Mouse (Mus musculus): ENCODE results near the gene Dnah7a. TPM values are rescaled to one million over a fixed set of nuclear protein-coding genes. Genes with fewer than 3 reads are reported as not detected.
"Not testable (repeated sequence)": the region's sequence is repeated elsewhere in the genome, so short reads cannot be mapped to it uniquely, and the experiment has no call there.

Dnah7a gene
- polyA plus RNA-seq, 1 experiment from 2014 or later = not detected

DNA sequence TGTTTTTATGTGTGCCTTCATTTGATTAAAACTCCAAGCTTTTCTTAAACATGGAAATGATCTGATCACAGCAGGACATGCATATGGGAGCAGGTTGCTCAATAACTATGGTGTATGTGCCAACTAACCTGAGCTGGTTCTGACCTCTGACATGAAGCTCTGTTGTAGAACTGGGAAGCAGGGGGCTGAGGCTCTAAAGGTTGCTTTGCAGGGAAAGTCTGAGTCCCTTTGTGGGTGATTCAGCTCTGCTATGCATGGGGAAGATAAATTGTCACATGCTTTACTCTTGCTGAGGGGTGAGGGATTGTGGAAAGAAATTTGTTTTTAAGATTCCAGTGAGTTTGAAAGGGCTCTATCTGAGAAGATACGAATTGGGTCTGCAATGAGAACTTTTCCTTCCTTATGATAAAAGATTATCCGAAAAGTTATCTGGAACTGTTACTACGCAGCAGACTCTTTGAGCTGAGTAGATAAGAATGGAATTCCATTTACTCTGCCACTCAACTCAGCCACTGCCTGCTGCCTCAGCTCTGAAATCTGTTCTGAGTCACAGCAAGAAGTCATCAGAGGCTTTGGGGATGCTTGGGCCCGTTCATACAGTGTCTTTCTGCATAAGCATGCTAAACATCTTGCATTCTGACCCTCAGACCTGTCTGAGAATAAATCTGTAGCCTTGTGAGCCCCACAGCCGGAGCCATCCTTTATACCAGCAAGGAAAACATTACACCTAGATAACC, 22.1 kb upstream of the Dnah7a start:
- Histone ChIP-seq H3K4me3 (replicated peaks) (no peak overlapping the region), H3K9me3 (replicated peaks) (no peaks in the 10 kb centered on the region), H3K36me3 (no peaks in the 10 kb centered on the region), H3K4me1 (replicated peaks) (0 out of 2 replicates have a peak, but pooled peaks cover 3% of the 10 kb centered on the region), H3K9ac (no peak overlapping the region), H3K4me2 (no peak overlapping the region), H3K27ac (no peak overlapping the region), H3K27me3 (no peaks in the 10 kb centered on the region)
- WGBS (ENCODE audit: insufficient replicate concordance) = 33% methylated on average over 5 of the region's 5 CpGs
- no peak for ATAC-seq (ENCODE audit: low read depth)
- no peak for DNase-seq

DNA sequence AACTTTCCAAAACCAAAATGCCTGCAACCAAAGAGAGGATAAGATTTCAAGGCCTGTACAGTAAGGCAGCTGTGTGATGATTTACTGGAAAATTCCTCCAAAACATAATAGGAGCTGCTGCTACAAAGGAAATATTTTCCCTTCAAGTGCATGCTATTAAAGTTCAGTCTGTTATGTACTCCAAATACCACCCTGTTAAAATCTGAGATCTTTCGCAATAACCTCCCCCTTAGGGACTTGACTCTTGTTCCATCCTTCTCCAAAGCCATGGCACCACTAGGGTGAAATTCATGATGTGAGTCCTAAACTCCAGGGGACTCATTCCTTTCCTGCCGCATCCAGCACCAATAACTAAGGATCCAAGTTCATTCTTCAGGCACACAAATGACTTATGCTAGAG, 20.3 kb upstream of the Dnah7a start:
- Histone ChIP-seq H3K36me3 (no peaks in the 10 kb centered on the region), H3K4me3 (replicated peaks) (no peak overlapping the region), H3K9me3 (replicated peaks) (no peaks in the 10 kb centered on the region), H3K4me2 (no peak overlapping the region), H3K9ac (no peak overlapping the region), H3K27ac (no peak overlapping the region), H3K4me1 (replicated peaks) (0 out of 2 replicates have a peak, but pooled peaks cover 3% of the 10 kb centered on the region), H3K27me3 (no peaks in the 10 kb centered on the region)
- WGBS (ENCODE audit: insufficient replicate concordance) = 75% methylated on average over 2 of the region's 2 CpGs
- ATAC-seq (ENCODE audit: low read depth) (no peak), DNase-seq (no peak)

DNA sequence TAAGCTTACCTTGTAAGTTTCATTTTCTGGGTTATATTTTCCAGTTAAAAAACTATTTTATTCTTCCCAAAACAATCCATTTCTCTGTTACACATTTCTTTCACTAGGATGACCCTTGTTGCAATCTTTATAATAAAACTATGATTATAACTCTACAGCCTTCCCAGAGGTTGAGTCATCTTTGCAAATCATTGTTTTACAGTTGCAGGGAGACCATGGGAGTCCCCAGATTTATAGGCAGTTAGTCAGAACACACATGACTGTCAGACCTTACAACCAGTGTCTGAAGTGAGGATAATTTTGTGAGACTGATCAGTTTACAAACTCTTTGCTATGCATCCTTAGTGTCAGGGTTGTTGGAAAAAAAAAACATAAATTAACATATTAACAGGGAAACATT, 14.8 kb upstream of the Dnah7a start:
- no peak for ATAC-seq (ENCODE audit: low read depth)
- DNase-seq = no peak
- H3K4me2 ChIP-seq = no peak overlapping the region

DNA sequence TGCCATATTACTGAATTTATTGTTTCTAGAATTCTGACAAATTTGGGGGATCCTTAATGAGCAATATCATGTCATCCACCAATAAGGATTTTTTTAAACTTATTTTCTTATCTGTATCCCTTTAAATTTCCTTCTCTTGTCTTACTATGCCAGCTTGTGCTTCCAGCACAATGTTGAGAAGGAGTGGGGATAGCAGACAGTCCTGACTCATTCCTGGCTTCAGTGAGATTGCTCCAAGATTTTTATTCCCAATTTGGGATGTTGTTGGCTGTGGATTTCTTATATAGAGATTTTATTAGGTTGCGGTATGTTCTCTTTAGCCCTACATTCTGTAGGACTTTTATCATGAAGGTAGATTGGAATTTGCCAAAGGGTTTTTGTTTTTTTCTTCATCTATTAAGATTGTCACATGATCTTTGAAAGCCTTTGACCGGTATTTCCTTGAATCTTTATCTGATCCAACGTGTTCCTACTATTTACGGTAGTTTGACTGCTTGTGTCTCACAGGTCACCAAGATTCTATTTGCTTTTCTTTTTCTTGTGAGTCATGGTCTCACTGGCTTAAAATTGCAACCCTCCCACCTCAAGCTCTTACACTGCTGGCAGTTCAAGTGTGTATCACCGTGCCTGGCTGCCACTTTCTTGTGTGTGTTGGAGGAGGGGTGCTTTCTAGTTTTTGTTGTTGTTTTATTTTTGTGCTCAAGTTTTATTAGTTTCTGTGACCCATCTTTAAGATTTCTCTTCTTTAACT, 14.2 kb upstream of the Dnah7a start:
- Histone ChIP-seq H3K27ac (no peak overlapping the region), H3K4me3 (replicated peaks) (no peak overlapping the region), H3K36me3 (no peaks in the 10 kb centered on the region), H3K9ac (no peak overlapping the region), H3K4me1 (replicated peaks) (no peaks in the 10 kb centered on the region), H3K27me3 (no peaks in the 10 kb centered on the region), H3K4me2 (no peak overlapping the region), H3K9me3 (replicated peaks) (no peaks in the 10 kb centered on the region)
- no peak for ATAC-seq (ENCODE audit: low read depth)
- DNase-seq = no peak
- WGBS (ENCODE audit: insufficient replicate concordance) = 63% methylated on average over 5 of the region's 5 CpGs

More for the DNA sequence above, 14.8 kb upstream of the Dnah7a start:
- Histone ChIP-seq H3K4me3 (replicated peaks) (no peak overlapping the region), H3K9me3 (replicated peaks) (no peaks in the 10 kb centered on the region), H3K4me1 (replicated peaks) (no peaks in the 10 kb centered on the region), H3K9ac (no peak overlapping the region), H3K36me3 (no peaks in the 10 kb centered on the region), H3K27ac (no peak overlapping the region), H3K27me3 (no peaks in the 10 kb centered on the region)

DNA sequence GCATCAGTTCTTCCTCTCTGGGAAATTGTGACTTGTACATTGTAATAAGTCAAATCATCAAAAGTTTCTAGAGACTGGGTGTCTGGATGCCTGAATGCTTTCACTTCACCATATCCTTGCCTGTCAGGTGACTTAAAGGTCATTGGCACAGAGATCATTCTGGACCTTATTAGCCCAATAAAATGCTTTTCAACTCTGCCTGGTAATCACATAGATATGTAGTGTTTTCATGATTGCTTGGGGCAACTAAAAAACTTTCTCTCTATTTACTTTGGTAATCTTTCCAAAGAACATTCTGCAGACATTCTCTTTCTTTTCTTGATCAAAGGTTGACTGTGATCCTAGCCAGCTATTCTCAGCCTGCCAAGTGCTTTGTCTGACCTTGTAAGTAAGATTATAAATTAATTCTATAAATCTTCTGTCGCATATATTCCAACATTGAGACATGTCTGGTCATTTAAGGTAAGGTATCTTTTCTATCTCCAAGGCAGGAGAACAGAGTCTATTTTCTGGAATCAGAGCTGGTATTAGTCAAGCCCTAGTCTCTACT, 9.5 kb upstream of the Dnah7a start:
- Histone ChIP-seq H3K27ac (no peak overlapping the region), H3K4me3 (replicated peaks) (no peak overlapping the region), H3K4me1 (replicated peaks) (no peaks in the 10 kb centered on the region), H3K9me3 (replicated peaks) (no peaks in the 10 kb centered on the region), H3K27me3 (no peaks in the 10 kb centered on the region), H3K4me2 (no peak overlapping the region), H3K9ac (no peak overlapping the region), H3K36me3 (no peaks in the 10 kb centered on the region)
- ATAC-seq (ENCODE audit: low read depth) (no peak), DNase-seq (no peak)
- 61% methylated on average over 1 of the region's 1 CpGs for WGBS (ENCODE audit: insufficient replicate concordance)

DNA sequence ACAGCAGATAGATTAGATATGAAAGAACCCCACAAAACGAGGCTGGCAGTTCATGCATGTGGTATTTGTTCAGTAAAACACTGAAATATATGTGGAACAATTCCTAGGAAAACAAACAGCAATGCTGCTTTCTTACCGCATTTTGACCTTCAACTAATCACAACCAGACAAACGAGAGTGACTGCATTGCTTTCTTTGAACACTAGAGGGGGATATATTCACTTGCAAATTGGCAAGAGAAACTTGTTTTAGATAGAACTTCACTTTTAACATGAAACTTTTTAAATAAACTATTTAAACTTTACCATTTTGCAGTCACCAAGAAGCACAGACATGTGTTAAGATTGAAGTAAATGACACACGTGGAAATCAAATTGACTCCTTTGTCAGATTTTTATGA, 8.9 kb upstream of the Dnah7a start:
- H3K27me3 ChIP-seq = no peaks in the 10 kb centered on the region
- ATAC-seq (ENCODE audit: low read depth) = no peak
- H3K27ac ChIP-seq = no peak overlapping the region
- no peaks in the 10 kb centered on the region for H3K4me1 ChIP-seq (replicated peaks)
- no peaks in the 10 kb centered on the region for H3K9me3 ChIP-seq (replicated peaks)
- no peak overlapping the region for H3K4me2 ChIP-seq
- H3K9ac ChIP-seq = no peak overlapping the region
- no peak overlapping the region for H3K4me3 ChIP-seq (replicated peaks)
- no peak for DNase-seq
- H3K36me3 ChIP-seq = no peaks in the 10 kb centered on the region
- 6% methylated on average over 4 of the region's 4 CpGs for WGBS (ENCODE audit: insufficient replicate concordance)

DNA sequence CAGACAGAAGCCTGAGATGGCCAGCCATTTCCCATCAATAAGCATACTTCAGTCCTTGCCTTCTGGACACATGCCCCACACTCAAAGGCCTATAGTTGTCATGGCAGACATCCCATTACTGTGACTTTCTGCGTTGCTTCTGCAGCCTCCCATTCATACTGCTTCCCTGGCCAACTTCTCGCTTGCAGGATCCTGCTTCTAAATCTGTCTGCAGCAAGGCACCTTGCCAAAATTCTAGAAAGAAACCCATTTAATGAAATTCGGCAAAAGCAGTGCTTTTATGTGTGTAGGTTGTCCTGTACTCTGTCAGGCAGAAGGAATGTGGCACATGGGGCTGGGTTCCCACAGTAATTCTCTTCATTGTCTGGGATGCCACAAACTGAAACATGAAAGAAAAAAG, 6.8 kb upstream of the Dnah7a start:
- H3K27ac ChIP-seq; H3K9ac ChIP-seq; H3K4me1 ChIP-seq (replicated peaks); H3K9me3 ChIP-seq (replicated peaks); H3K27me3 ChIP-seq; ATAC-seq (ENCODE audit: low read depth); H3K4me3 ChIP-seq (replicated peaks); DNase-seq; H3K4me2 ChIP-seq; H3K36me3 ChIP-seq: not testable (repeated sequence)
- WGBS (ENCODE audit: insufficient replicate concordance) = 64% methylated on average over 3 of the region's 3 CpGs

DNA sequence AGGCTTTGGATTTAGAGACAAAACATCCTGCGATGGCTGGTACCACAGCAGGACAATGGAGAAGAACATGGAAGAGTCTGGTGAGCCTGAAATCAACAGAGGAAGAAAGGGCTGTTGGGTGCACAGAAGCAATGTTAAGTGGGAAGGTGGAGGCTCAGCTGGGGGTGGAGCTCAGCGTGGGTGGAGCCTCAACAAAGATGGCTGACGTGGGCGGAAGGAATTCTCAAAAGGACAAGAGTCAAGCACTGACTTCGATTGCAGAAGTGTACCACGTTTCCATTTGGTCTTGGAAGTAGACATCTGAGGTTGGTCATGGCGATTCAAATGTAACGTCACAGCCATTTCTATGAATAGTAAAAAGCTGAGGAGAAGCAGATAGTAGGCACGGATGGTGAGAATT, 4.5 kb upstream of the Dnah7a start:
- H3K9me3 ChIP-seq (replicated peaks) = no peaks in the 10 kb centered on the region
- no peak overlapping the region for H3K4me3 ChIP-seq (replicated peaks)
- no peak overlapping the region for H3K9ac ChIP-seq
- no peaks in the 10 kb centered on the region for H3K27me3 ChIP-seq
- no peak overlapping the region for H3K4me2 ChIP-seq
- no peak overlapping the region for H3K27ac ChIP-seq
- no peak for DNase-seq
- no peaks in the 10 kb centered on the region for H3K36me3 ChIP-seq
- WGBS (ENCODE audit: insufficient replicate concordance) = 73% methylated on average over 9 of the region's 9 CpGs
- 0 out of 2 replicates have a peak, but pooled peaks cover 2% of the 10 kb centered on the region for H3K4me1 ChIP-seq (replicated peaks)
- no peak for ATAC-seq (ENCODE audit: low read depth)

DNA sequence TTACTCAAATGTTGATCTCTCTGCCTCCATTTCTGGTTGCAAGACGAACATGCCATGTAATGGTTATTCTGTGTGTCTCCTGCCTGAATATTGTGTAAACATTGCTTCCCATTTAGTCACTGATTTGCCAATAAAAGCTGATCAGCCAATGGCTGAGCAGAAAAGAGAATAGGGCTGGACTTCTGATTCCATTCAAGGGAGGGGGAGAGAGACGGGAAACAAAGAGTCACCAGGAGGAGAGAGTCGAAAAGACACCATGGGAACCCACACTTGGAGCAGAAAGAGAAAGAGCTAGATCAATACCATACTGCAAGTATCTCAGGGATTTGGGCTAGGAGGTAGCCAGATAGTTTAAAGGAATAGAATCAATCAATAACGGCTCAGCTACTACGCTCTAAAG, 3.0 kb upstream of the Dnah7a start:
- not testable (repeated sequence) for H3K9ac ChIP-seq, H3K4me2 ChIP-seq

DNA sequence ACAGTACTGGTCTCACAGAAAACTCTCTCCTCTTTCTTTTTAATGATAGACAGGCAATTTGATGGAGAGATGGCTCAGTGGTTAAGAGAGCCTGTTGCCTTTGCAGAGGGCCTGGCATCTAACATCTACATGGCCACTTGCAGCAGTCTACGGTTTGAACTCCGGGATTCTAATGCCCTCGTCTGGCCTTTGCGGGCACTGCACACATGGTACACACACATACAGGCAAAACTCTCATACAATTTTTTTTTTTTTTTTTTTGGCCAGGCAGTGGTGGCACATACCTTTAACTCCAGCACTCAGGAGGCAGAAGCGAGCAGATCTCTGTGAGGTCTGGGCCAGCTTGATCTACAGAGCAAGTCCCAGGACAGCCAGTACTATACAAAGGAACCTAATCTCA, 2.4 kb downstream of the Dnah7a start:
- Histone ChIP-seq H3K4me1 (replicated peaks) (0 out of 2 replicates have a peak, but pooled peaks cover 2% of the 10 kb centered on the region), H3K9me3 (replicated peaks) (no peaks in the 10 kb centered on the region), H3K27ac (no peak overlapping the region), H3K4me3 (replicated peaks) (no peak overlapping the region), H3K4me2 (no peak overlapping the region), H3K36me3 (no peaks in the 10 kb centered on the region), H3K27me3 (no peaks in the 10 kb centered on the region), H3K9ac (no peak overlapping the region)
- ATAC-seq (ENCODE audit: low read depth) = no peak
- DNase-seq = no peak
- WGBS (ENCODE audit: insufficient replicate concordance) = 73% methylated on average over 5 of the region's 5 CpGs

More for the DNA sequence above, 3.0 kb upstream of the Dnah7a start:
- 60% methylated on average over 5 of the region's 5 CpGs for WGBS (ENCODE audit: insufficient replicate concordance)
- not testable (repeated sequence) for H3K4me3 ChIP-seq (replicated peaks); H3K27me3 ChIP-seq; H3K9me3 ChIP-seq (replicated peaks); H3K27ac ChIP-seq; H3K36me3 ChIP-seq; DNase-seq; H3K4me1 ChIP-seq (replicated peaks); ATAC-seq (ENCODE audit: low read depth)

DNA sequence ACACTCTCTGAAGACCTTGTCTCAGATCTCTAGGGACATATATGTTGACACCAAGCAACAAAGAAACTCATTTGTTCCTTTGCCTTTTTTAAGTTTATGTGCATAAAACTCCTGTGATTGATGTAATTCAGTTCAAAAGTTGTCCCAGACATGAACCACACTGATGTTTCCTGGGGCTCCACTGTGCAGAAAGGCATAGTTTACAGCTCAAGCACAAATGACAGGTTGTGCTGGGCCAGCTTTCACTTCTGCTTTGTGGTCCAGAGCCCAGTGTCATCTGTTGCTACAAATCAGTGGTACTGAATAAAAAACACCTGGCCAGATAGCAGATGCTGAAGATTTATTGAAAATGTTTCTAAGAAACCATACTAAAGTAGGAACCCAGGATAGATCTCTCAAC, 42.3 kb downstream of the Dnah7a start:
- H3K9me3 ChIP-seq (replicated peaks); H3K27me3 ChIP-seq; H3K27ac ChIP-seq; DNase-seq; H3K4me1 ChIP-seq (replicated peaks); H3K4me3 ChIP-seq (replicated peaks); H3K36me3 ChIP-seq; H3K9ac ChIP-seq; H3K4me2 ChIP-seq; ATAC-seq (ENCODE audit: low read depth): not testable (repeated sequence)
